Mouse (Mus musculus): Measurements from ENCODE around the gene Galnt14.

Gene Galnt14

GRCm38 (mm10) chr17:73507804-73508535, 202.3 kb downstream of the Galnt14 start:
- DNase-seq (ENCODE audit: low spot score), result no peak

- DNase-seq (ENCODE audit: low spot score), result no peak
Observed at GRCm38 (mm10) chr17:73504111-73504510, 206.1 kb downstream of the Galnt14 start.

GRCm38 (mm10) chr17:73502613-73503012, 207.6 kb downstream of the Galnt14 start:
- DNase-seq (ENCODE audit: low spot score), result no peak

- DNase-seq (ENCODE audit: low spot score), result no peak
Observed at GRCm38 (mm10) chr17:73489519-73489918, 220.7 kb downstream of the Galnt14 start.

GRCm38 (mm10) chr17:73487792-73488191, 222.5 kb downstream of the Galnt14 start:
- DNase-seq (ENCODE audit: low spot score), result peak; percentile 83

- DNase-seq (ENCODE audit: low spot score), result no peak
Observed at GRCm38 (mm10) chr17:73487380-73487779, 222.9 kb downstream of the Galnt14 start.

GRCm38 (mm10) chr17:73477096-73478076, 232.9 kb downstream of the Galnt14 start:
- no peak for DNase-seq (ENCODE audit: low spot score)

GRCm38 (mm10) chr17:73474371-73474770, 235.9 kb downstream of the Galnt14 start:
- no peak for DNase-seq (ENCODE audit: low spot score)

GRCm38 (mm10) chr17:73473012-73473411, 237.2 kb downstream of the Galnt14 start:
- no peak for DNase-seq (ENCODE audit: low spot score)

GRCm38 (mm10) chr17:73460874-73461273, 249.4 kb downstream of the Galnt14 start:
- DNase-seq (ENCODE audit: low spot score), result no peak

- DNase-seq (ENCODE audit: low spot score), result no peak
Observed at GRCm38 (mm10) chr17:73458741-73459140, 251.5 kb downstream of the Galnt14 start.

GRCm38 (mm10) chr17:73456551-73456950, 253.7 kb downstream of the Galnt14 start:
- DNase-seq (ENCODE audit: low spot score), result no peak

GRCm38 (mm10) chr17:73453646-73454045, 256.6 kb downstream of the Galnt14 start:
- no peak for DNase-seq (ENCODE audit: low spot score)

GRCm38 (mm10) chr17:73452151-73452760, 258.0 kb downstream of the Galnt14 start:
- no peak for DNase-seq (ENCODE audit: low spot score)

- DNase-seq (ENCODE audit: low spot score), result no peak
Observed at GRCm38 (mm10) chr17:73449104-73449503, 261.1 kb downstream of the Galnt14 start.
